Mouse (Mus musculus): ENCODE measurements around the gene Cog3. TPM values are rescaled to one million over a fixed set of nuclear protein-coding genes. Genes with fewer than 3 reads are reported as not detected.

The Cog3 gene
- total RNA-seq, 4 experiments from 2014 or later, result 13.9 to 15.4 (median 14.6) TPM

- peak; percentile 51 for DNase-seq (ENCODE audit: low spot score)
Observed at GRCm38 (mm10) chr14:75761028-75761805, 6.9 kb upstream of the Cog3 start.

GRCm38 (mm10) chr14:75758401-75758800 is 4.1 kb upstream of the Cog3 start:
- no peak for DNase-seq (ENCODE audit: low spot score)

GRCm38 (mm10) chr14:75757821-75758220 is 3.5 kb upstream of the Cog3 start:
- DNase-seq (ENCODE audit: low spot score), result no peak

- DNase-seq (ENCODE audit: low spot score), result no peak
Observed at GRCm38 (mm10) chr14:75756971-75757370, 2.7 kb upstream of the Cog3 start.

GRCm38 (mm10) chr14:75753206-75753605 is 1.1 kb downstream of the Cog3 start:
- DNase-seq (ENCODE audit: low spot score), result no peak

- no peak for DNase-seq (ENCODE audit: low spot score)
Observed at GRCm38 (mm10) chr14:75751040-75751439, 3.3 kb downstream of the Cog3 start.

- DNase-seq (ENCODE audit: low spot score), result no peak
Observed at GRCm38 (mm10) chr14:75749123-75749522, 5.2 kb downstream of the Cog3 start.

- DNase-seq (ENCODE audit: low spot score), result no peak
Observed at GRCm38 (mm10) chr14:75747960-75748359, 6.4 kb downstream of the Cog3 start.

GRCm38 (mm10) chr14:75741904-75742303 is 12.4 kb downstream of the Cog3 start:
- no peak for DNase-seq (ENCODE audit: low spot score)

- DNase-seq (ENCODE audit: low spot score), result no peak
Observed at GRCm38 (mm10) chr14:75735597-75735996, 18.7 kb downstream of the Cog3 start.

- DNase-seq (ENCODE audit: low spot score), result peak; percentile 33
Observed at GRCm38 (mm10) chr14:75732631-75733030, 21.7 kb downstream of the Cog3 start.

GRCm38 (mm10) chr14:75731361-75731760 is 23.0 kb downstream of the Cog3 start:
- no peak for DNase-seq (ENCODE audit: low spot score)

GRCm38 (mm10) chr14:75728111-75728510 is 26.2 kb downstream of the Cog3 start:
- DNase-seq (ENCODE audit: low spot score), result no peak

GRCm38 (mm10) chr14:75727046-75727445 is 27.3 kb downstream of the Cog3 start:
- no peak for DNase-seq (ENCODE audit: low spot score)

- DNase-seq (ENCODE audit: low spot score), result no peak
Observed at GRCm38 (mm10) chr14:75722816-75723215, 31.5 kb downstream of the Cog3 start.

GRCm38 (mm10) chr14:75721977-75722563 is 32.2 kb downstream of the Cog3 start:
- peak; percentile 50 for DNase-seq (ENCODE audit: low spot score)

- peak; percentile 52 for DNase-seq (ENCODE audit: low spot score)
Observed at GRCm38 (mm10) chr14:75720121-75720520, 34.2 kb downstream of the Cog3 start.

- DNase-seq (ENCODE audit: low spot score), result no peak
Observed at GRCm38 (mm10) chr14:75716410-75716809, 37.9 kb downstream of the Cog3 start.

- DNase-seq (ENCODE audit: low spot score), result no peak
Observed at GRCm38 (mm10) chr14:75713661-75714060, 40.7 kb downstream of the Cog3 start.

GRCm38 (mm10) chr14:75712687-75713086 is 41.6 kb downstream of the Cog3 start:
- DNase-seq (ENCODE audit: low spot score), result no peak

- DNase-seq (ENCODE audit: low spot score), result no peak
Observed at GRCm38 (mm10) chr14:75711731-75712130, 42.6 kb downstream of the Cog3 start.

GRCm38 (mm10) chr14:75708986-75709385 is 45.3 kb downstream of the Cog3 start:
- DNase-seq (ENCODE audit: low spot score), result no peak

- no peak for DNase-seq (ENCODE audit: low spot score)
Observed at GRCm38 (mm10) chr14:75707771-75708170, 46.5 kb downstream of the Cog3 start.
